In the genomic region with DNA sequence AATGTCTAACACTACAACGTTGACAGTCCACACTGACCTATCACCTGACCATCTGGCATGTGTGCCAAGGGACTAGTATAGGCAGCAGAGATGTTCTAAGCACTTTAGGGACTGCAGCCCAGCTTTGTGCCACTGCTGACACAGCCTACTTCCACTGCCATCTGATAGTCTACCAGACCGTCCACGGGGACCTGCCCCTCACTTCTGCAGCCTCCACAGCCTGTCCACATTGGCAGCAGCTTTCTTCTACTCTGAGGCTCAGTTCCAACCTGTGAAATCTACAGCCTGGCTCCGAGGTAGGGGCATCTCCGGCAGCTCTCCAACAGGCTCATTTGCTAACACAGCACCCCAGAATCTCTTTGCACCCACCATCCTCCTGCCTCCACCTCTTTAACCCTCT, we compare ENCODE assay signal across 16 mouse cellular contexts. TPM values are rescaled to one million over a fixed set of nuclear protein-coding genes. Genes with fewer than 3 reads are reported as not detected.
DNase-seq lines count a peak whose midpoint lies in the region; ATAC-seq lines count a peak whose summit lies in the region.
"Had no signal": no experiment of that assay in that cellular context is flagged by ENCODE, and none has a peak within 500 bp of the region (broad histone marks: within the 10 kb centered on the region; RNA-seq: fewer than 3 reads in every experiment).

No protein-coding gene starts in this region.

- H3K9me3 ChIP-seq in hindbrain, embryonic 14.5 days (ENCODE audit: control insufficient read depth, low read length): no peaks in the 10 kb centered on the region
- H3K9me3 ChIP-seq: heart, embryonic 10.5 days; limb, embryonic 12.5 days; liver, embryonic 13.5 days; midbrain, embryonic 12.5 days; neural tube, embryonic 13.5 days had no signal

- 0 out of 2 replicates have a peak overlapping the region, but pooled peaks have one; percentile 3 for H3K27ac ChIP-seq in brown adipose tissue, adult 24 weeks (replicated peaks; ENCODE audit: low read depth, low read length)
- H3K27ac ChIP-seq in hindbrain, embryonic 14.5 days: no peak overlapping the region
- H3K27ac ChIP-seq: heart, embryonic 10.5 days; limb, embryonic 12.5 days; liver, embryonic 13.5 days; midbrain, embryonic 12.5 days; neural tube, embryonic 13.5 days had no signal

- no peak overlapping the region for H3K9ac ChIP-seq in hindbrain, embryonic 14.5 days
- H3K9ac ChIP-seq: limb, embryonic 12.5 days; liver, embryonic 13.5 days; midbrain, embryonic 12.5 days; neural tube, embryonic 13.5 days had no signal

- H3K4me3 ChIP-seq in brown adipose tissue, adult 24 weeks (ENCODE audit: insufficient read depth, low read depth, low read length): no peak overlapping the region
- H3K4me3 ChIP-seq in hindbrain, embryonic 14.5 days (replicated peaks; ENCODE audit: low read length): no peak overlapping the region
- H3K4me3 ChIP-seq: heart, embryonic 10.5 days; limb, embryonic 12.5 days; liver, embryonic 13.5 days; midbrain, embryonic 12.5 days; neural tube, embryonic 13.5 days had no signal

- peaks cover 6% of the 10 kb centered on the region; the same call in 1 of the 2 replicates for H3K4me1 ChIP-seq in brown adipose tissue, adult 24 weeks (ENCODE audit: control insufficient read depth, insufficient read depth, insufficient read length, low read length)
- no peaks in the 10 kb centered on the region for H3K4me1 ChIP-seq in hindbrain, embryonic 14.5 days (replicated peaks; ENCODE audit: control insufficient read depth, insufficient read depth, low read length)
- H3K4me1 ChIP-seq: heart, embryonic 10.5 days; limb, embryonic 12.5 days; liver, embryonic 13.5 days; midbrain, embryonic 12.5 days; neural tube, embryonic 13.5 days had no signal

- DNase-seq in gastrocnemius, postnatal 25 days: peak; percentile 35
- DNase-seq in gastrocnemius, postnatal 4 days (ENCODE audit: low spot score in 2 of 2): no peak
- peak; percentile 88 for DNase-seq in brain, adult 2 months (ENCODE audit: low read depth, low spot score)
- DNase-seq in cerebellum, postnatal 10 days: peak; percentile 32 to 45
- no peak for DNase-seq in lung, adult 18-20 months
- DNase-seq in hindbrain, embryonic 14.5 days (ENCODE audit: low spot score): no peak
- DNase-seq: gastrocnemius, postnatal 14 days; heart, postnatal 14 days; liver, embryonic 13.5 days had no signal

- no peak for ATAC-seq in hindbrain, embryonic 14.5 days (ENCODE audit: low FRiP score)
- ATAC-seq: hindbrain, embryonic 16.5 days; intestine, postnatal 0 days had no signal

- WGBS in hindbrain, embryonic 14.5 days: 94% methylated on average over 5 of the region's 5 CpGs

- no peak overlapping the region for H3K4me2 ChIP-seq in hindbrain, embryonic 14.5 days (replicated peaks)
- H3K4me2 ChIP-seq: limb, embryonic 12.5 days; liver, embryonic 13.5 days; midbrain, embryonic 12.5 days; neural tube, embryonic 13.5 days had no signal

- H3K36me3 ChIP-seq in hindbrain, embryonic 14.5 days (replicated peaks; ENCODE audit: control insufficient read depth, insufficient read depth): peaks cover 76% of the 10 kb centered on the region

- no peaks in the 10 kb centered on the region for H3K27me3 ChIP-seq in hindbrain, embryonic 14.5 days (ENCODE audit: control insufficient read depth, insufficient read depth, low read length)
- H3K27me3 ChIP-seq: limb, embryonic 12.5 days; liver, embryonic 13.5 days; midbrain, embryonic 12.5 days; neural tube, embryonic 13.5 days had no signal

RNA-seq across cellular contexts. Expression of gene Slc25a17, which starts 24.1 kb away (rescaled TPM):
- total RNA-seq in gastrocnemius, postnatal 25 days (2021): 10 to 100 TPM in 1 of 2 experiments, 1 to 10 TPM in 1; 9.3 to 12.5 TPM
- total RNA-seq in gastrocnemius, postnatal 4 days (2021): 10 to 100 TPM; 30.8 to 33.4 TPM
- 109 and 113 TPM in 2 replicates for polyA plus RNA-seq in brown adipose tissue, adult 24 weeks (2012; ENCODE audit: insufficient read depth, insufficient read length, missing spikeins)
- 130 and 140 TPM in 2 replicates for polyA plus RNA-seq in hindbrain, embryonic 14.5 days (2014; fragmentation: Nextera tagmentation; extraction: Ambion mirVana)

Comparison
In these comparisons a context has a peak if more than half of its experiments do, and no peak if none do; other contexts are left out.
1. DNase-seq: peak in gastrocnemius, postnatal 25 days (single experiment), brain, adult 2 months (single experiment) and cerebellum, postnatal 10 days (2 of 2); none in gastrocnemius, postnatal 4 days (0 of 2), lung, adult 18-20 months (0 of 2) and hindbrain, embryonic 14.5 days (single experiment).